Mouse (Mus musculus) lung, adult 2 months (tissue): ENCODE results near the gene Poll. TPM values are rescaled to one million over a fixed set of nuclear protein-coding genes. Genes with fewer than 3 reads are reported as not detected.
"Not testable (repeated sequence)": the region's sequence is repeated elsewhere in the genome, so short reads cannot be mapped to it uniquely, and the experiment has no call there.

Experiments
- DNase-seq: peaks from one replicate; pipeline ENCODE4 v3.0.0; 2022
- H3K4me1 ChIP-seq: fragments of 200-500 bp; 2 replicates; pipeline ENCODE4 v1.6.1; 2011; ENCODE audit warnings: low read length; ENCODE audit not compliant: control insufficient read depth, insufficient read depth
- H3K4me3 ChIP-seq: fragments of 200-500 bp; replicated peaks from 2 replicates; pipeline ENCODE3; 2011; ENCODE audit warnings: low read depth, mild to moderate bottlenecking, control low read depth, low read length; ENCODE audit errors: extremely low read depth
- CTCF ChIP-seq: fragments of 200-500 bp; IDR thresholded peaks from 2 replicates; pipeline ENCODE4 v1.5.1; 2011; ENCODE audit warnings: mild to moderate bottlenecking, low read length, control low read depth; ENCODE audit not compliant: insufficient read depth
- POLR2A ChIP-seq: fragments of 200-500 bp; IDR thresholded peaks from 2 replicates; pipeline ENCODE4 v1.6.1; 2011; ENCODE audit warnings: low read depth, mild to moderate bottlenecking, control low read depth, low read length, borderline replicate concordance; ENCODE audit errors: extremely low read depth
- WGBS: fragments of 180-500 bp; shearing (Covaris S2); methylation state at CpG from one replicate; pipeline ENCODE4 v1.1.7; 2018; 5-methylcytosine and 5-hydroxymethylcytosine counted together
- polyA plus RNA-seq: library from polyadenylated mRNA; depleted of rRNA; stranded (reverse); fragments of >200 nt; gene quantifications from 2 replicates; pipeline ENCODE4 v1.2.3, GENCODE M21; 2012

Poll gene
- polyA plus RNA-seq, 1 experiment: 10.6 TPM

GRCm38 (mm10) chr19:45567367-45567766 is 7.0 kb upstream of the Poll start:
- DNase-seq: no peak
- TF ChIP-seq CTCF: no peak
- TF ChIP-seq POLR2A: no peak
- WGBS: 76% methylated on average over 14 of the region's 14 CpGs
- no peaks in the 10 kb centered on the region for H3K4me1 ChIP-seq
- H3K4me3 ChIP-seq: no peak overlapping the region

GRCm38 (mm10) chr19:45565925-45566715 is 5.8 kb upstream of the Poll start:
- DNase-seq: no peak
- Histone ChIP-seq H3K4me3 (no peak overlapping the region), H3K4me1 (no peaks in the 10 kb centered on the region)
- 59% methylated on average over 15 of the region's 15 CpGs for WGBS
- no peak for TF ChIP-seq POLR2A
- TF ChIP-seq CTCF: no peak

DNA sequence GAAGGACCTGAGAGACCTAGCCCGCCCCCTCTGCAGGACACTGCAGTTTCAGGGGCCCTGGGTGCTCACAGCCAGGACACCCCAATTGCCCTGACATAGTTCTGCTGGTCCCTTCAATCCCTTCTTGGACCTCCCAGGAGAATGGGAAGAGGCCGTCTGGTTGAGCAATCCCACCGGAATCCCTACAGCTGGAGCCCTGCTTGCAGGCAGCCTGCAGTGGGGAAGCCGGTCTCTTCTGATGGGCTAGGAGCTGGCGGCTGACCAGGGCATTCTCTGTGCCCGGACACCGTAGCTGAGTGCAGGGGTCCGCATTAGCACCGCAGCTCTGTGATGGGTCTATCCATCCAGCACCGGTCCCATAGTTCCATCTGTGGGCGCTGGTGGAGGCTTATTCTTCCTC is 6.2 kb downstream of the Poll start:
- WGBS: 93% methylated on average over 11 of the region's 11 CpGs

DNA sequence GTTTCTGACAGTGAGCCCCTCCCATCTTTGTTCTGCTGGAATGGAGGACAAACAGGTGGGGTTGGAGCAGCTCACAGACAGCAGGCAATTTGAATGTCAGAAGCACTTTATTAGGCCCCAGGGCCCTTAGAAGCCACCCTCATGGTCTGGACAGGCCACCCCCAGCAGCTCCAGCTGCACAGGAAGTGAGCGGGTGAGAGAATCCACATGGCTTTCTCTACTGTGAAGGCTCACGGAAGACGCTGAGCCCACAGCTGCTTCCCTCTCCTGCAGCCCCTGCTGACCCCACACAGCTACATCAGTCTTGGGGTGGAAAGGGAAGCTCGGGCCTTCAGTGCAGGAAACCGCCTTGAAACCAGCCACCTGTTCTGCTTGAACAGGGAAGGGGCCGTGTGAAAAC is 8.1 kb downstream of the Poll start:
- WGBS: 40% methylated on average over 6 of the region's 6 CpGs
- DNase-seq: no peak
- no peak for TF ChIP-seq POLR2A
- no peak for TF ChIP-seq CTCF

More for the DNA sequence above, 6.2 kb downstream of the Poll start:
- DNase-seq: no peak
- Histone ChIP-seq H3K4me1 (no peaks in the 10 kb centered on the region), H3K4me3 (no peak overlapping the region)
- TF ChIP-seq POLR2A (no peak), CTCF (no peak)

DNA sequence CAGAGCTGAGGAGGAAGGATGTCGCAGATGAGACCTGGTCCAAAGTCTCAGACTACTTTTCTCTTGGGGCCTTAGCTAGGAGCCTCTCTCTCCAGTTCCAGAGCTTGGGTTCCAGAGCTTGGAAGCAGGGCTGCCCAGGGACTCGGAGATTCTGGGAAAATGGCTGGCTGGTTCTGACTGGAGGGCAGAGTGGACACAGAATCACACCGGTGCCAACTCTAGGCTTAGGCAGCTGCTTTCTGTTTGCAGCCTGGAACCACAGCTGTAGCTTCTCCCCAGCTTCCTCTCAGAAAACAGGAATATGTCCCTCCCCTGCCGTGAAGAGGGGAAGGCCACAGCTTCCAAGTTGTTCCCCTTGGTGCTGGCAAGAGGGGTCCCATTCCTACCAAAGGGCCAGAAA is 10.4 kb downstream of the Poll start:
- DNase-seq: no peak
- TF ChIP-seq POLR2A (no peak), CTCF (no peak)
- Histone ChIP-seq H3K4me3 (no peak overlapping the region), H3K4me1 (no peaks in the 10 kb centered on the region)
- 63% methylated on average over 4 of the region's 4 CpGs for WGBS

More for the DNA sequence above, 8.1 kb downstream of the Poll start:
- no peak overlapping the region for H3K4me3 ChIP-seq
- H3K4me1 ChIP-seq: no peaks in the 10 kb centered on the region

DNA sequence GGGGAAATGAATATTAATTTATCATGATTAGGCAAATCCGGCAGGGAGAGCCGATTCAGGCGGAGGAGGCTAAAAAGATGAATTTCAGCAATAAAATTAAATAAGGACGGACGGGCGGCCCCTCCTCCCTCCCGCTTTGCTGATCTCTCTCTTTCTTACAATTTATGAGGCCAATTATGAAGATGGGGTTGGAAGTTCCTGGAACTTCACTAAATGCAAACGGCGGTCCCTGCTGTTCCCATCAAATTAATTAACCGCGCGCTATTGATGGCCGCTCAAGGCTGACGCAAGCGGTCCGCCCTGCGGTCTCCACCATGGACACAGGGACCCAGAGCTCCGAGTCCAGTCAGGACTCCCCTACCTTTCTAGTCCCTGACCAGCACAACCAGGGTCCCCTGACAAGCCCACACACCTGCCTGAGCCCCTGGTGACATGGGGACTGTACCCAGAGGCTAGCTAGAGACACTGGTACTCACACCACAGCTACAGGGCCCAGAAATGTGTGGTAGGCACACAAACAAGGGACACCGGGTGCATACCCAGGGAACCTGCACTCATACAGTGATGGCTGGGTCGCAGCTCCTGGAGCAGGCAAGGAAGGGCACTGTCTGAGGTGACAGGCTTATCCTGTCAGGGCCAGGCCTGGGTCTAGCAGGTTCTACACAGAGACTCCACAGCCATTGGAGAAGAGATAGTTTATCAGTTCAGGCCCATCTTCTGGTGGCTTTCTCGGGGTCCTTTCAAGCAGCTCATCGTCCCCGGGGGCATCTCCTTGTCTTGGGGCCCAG is 11.0 kb downstream of the Poll start:
- Histone ChIP-seq H3K4me1 (0 out of 2 replicates have a peak, but pooled peaks cover 4% of the 10 kb centered on the region), H3K4me3 (no peak overlapping the region)
- no peak for DNase-seq
- WGBS: 89% methylated on average over 23 of the region's 23 CpGs
- TF ChIP-seq CTCF (no peak), POLR2A (no peak)

DNA sequence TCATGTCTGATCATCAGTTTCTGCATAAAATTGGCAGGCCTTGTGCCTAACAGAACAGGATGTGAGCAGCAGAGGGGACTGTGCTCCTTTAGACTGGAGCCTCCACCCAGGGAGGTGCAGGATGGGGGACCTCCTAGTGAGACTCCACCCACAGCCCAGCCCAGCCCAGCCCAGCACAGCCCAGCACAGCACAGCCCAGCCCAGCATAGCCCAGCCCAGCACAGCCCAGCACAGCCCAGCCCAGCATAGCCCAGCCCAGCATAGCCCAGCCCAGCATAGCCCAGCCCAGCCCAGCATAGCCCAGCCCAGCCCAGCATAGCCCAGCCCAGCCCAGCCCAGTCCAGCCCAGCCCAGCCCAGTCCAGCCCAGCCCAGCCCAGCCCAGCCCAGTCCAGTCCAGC is 12.1 kb downstream of the Poll start:
- H3K4me1 ChIP-seq, H3K4me3 ChIP-seq, DNase-seq: not testable (repeated sequence)

GRCm38 (mm10) chr19:45544925-45545321 is 15.4 kb downstream of the Poll start:
- Histone ChIP-seq H3K4me3 (peak overlapping the region; percentile 9), H3K4me1 (peaks cover 8% of the 10 kb centered on the region; the same call in 1 of the 2 replicates)
- DNase-seq: peak; percentile 81
- TF ChIP-seq CTCF: peak; percentile 51
- no peak for TF ChIP-seq POLR2A
- under 1% methylated on average over 30 of the region's 30 CpGs for WGBS

DNA sequence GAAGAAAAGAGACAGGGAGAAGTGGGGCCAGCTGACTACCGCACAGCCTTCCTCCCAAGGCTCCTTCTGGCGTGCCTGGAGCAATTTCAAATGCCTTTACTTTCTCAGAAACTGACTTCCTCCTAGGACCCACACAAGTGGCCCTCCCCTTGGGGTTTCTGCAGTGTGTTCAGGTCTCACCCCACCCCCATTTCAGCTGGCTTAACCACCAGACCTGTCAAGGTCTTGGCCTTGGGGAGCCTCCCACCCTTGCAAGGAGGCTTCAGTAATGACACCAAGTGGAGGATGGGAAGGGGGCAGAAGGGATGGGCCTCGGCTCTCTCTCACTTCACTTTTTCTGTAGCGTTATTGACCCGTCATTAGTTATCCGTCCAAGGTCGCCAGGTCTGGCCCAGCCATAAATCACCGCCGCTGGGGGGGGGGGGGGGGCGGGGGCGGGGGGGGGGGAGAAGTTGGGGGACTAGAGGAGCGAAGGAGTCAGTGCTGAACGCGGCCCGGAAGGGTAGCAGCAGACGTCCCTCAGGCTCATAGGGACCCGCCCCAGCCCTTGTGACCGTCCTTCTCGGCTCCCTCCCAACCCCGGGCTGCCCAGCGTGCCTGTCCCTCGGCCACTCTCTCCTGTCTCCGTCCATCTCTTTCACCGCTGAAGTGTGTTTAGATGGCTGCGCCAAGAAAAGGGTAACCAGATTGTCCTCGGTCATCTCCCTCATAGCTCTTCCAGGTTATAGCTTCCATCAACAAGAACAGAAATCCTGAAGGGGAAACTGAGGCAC is 16.0 kb downstream of the Poll start:
- Histone ChIP-seq H3K4me3 (peak overlapping the region; percentile 9), H3K4me1 (peaks cover 8% of the 10 kb centered on the region; the same call in 1 of the 2 replicates)
- 3% methylated on average over 21 of the region's 26 CpGs for WGBS
- no peak for DNase-seq
- no peak for TF ChIP-seq CTCF
